Mouse (Mus musculus) spleen, adult 12 weeks (tissue): Measurements from ENCODE around the gene Sos1.

Experiments
- DNase-seq: peaks from one replicate; pipeline ENCODE4 v3.0.0; 2022; ENCODE audit warnings: low spot score

Gene Sos1

GRCm38 (mm10) chr17:80480031-80480854 lies at the start of gene Sos1:
Sos1 (minus strand) TSS chr17:80480453.
- DNase-seq, result peak; percentile 88

GRCm38 (mm10) chr17:80523231-80523630 lies 43.0 kb upstream of the Sos1 start:
- DNase-seq, result no peak

- no peak for DNase-seq
Measured at GRCm38 (mm10) chr17:80522229-80522556, 41.9 kb upstream of the Sos1 start.

GRCm38 (mm10) chr17:80521521-80522228 lies 41.4 kb upstream of the Sos1 start:
- DNase-seq, result no peak

GRCm38 (mm10) chr17:80520537-80520936 lies 40.3 kb upstream of the Sos1 start:
- no peak for DNase-seq

GRCm38 (mm10) chr17:80518811-80519210 lies 38.6 kb upstream of the Sos1 start:
- no peak for DNase-seq

- DNase-seq, result no peak
Measured at GRCm38 (mm10) chr17:80517244-80517643, 37.0 kb upstream of the Sos1 start.

GRCm38 (mm10) chr17:80515956-80516355 lies 35.7 kb upstream of the Sos1 start:
- DNase-seq, result no peak

- no peak for DNase-seq
Measured at GRCm38 (mm10) chr17:80515513-80515912, 35.3 kb upstream of the Sos1 start.

- no peak for DNase-seq
Measured at GRCm38 (mm10) chr17:80513766-80514165, 33.5 kb upstream of the Sos1 start.

GRCm38 (mm10) chr17:80510459-80510855 lies 30.2 kb upstream of the Sos1 start:
- DNase-seq, result no peak

GRCm38 (mm10) chr17:80509494-80510458 lies 29.5 kb upstream of the Sos1 start:
- DNase-seq, result no peak

- no peak for DNase-seq
Measured at GRCm38 (mm10) chr17:80505766-80506165, 25.5 kb upstream of the Sos1 start.

GRCm38 (mm10) chr17:80505342-80505741 lies 25.1 kb upstream of the Sos1 start:
- no peak for DNase-seq

- no peak for DNase-seq
Measured at GRCm38 (mm10) chr17:80501805-80502172, 21.5 kb upstream of the Sos1 start.

GRCm38 (mm10) chr17:80501037-80501804 lies 21.0 kb upstream of the Sos1 start:
- DNase-seq, result no peak

GRCm38 (mm10) chr17:80500025-80500424 lies 19.8 kb upstream of the Sos1 start:
- no peak for DNase-seq

GRCm38 (mm10) chr17:80498600-80499268 lies 18.5 kb upstream of the Sos1 start:
- DNase-seq, result no peak

GRCm38 (mm10) chr17:80497183-80497601 lies 16.9 kb upstream of the Sos1 start:
- DNase-seq, result no peak

GRCm38 (mm10) chr17:80496607-80497170 lies 16.4 kb upstream of the Sos1 start:
- DNase-seq, result no peak

- DNase-seq, result no peak
Measured at GRCm38 (mm10) chr17:80496185-80496584, 15.9 kb upstream of the Sos1 start.
